Mouse (Mus musculus): ENCODE measurements around the gene Wdr25. TPM values are rescaled to one million over a fixed set of nuclear protein-coding genes. Genes with fewer than 3 reads are reported as not detected.

Gene Wdr25
- polyA plus RNA-seq, 1 experiment from 2014 or later = 10.4 TPM

GRCm38 (mm10) chr12:109058660-109059059 lies 165.2 kb downstream of the Wdr25 start:
- H3K4me1 ChIP-seq = peaks cover 17% of the 10 kb centered on the region
- no peaks in the 10 kb centered on the region for H3K36me3 ChIP-seq (replicated peaks)
- DNase-seq (ENCODE audit: low spot score) = no peak
- H3K27me3 ChIP-seq (replicated peaks; ENCODE audit: low read depth, poor library complexity, severe bottlenecking) = peaks cover 58% of the 10 kb centered on the region
- no peak overlapping the region for H3K27ac ChIP-seq (replicated peaks)
- H3K9me3 ChIP-seq = no peaks in the 10 kb centered on the region
- 83% methylated on average over 8 of the region's 8 CpGs for WGBS
- H3K4me3 ChIP-seq = no peak overlapping the region

- DNase-seq (ENCODE audit: low spot score) = peak; percentile 80
- Histone ChIP-seq H3K27ac (replicated peaks) (peak overlapping the region; percentile 87), H3K4me1 (peaks cover 19% of the 10 kb centered on the region), H3K27me3 (replicated peaks; ENCODE audit: low read depth, poor library complexity, severe bottlenecking) (peaks cover 44% of the 10 kb centered on the region), H3K36me3 (replicated peaks) (no peaks in the 10 kb centered on the region), H3K4me3 (peak overlapping the region; percentile 62), H3K9me3 (no peaks in the 10 kb centered on the region)
- 2% methylated on average over 59 of the region's 59 CpGs for WGBS
Measured at GRCm38 (mm10) chr12:109067561-109068135, 174.2 kb downstream of the Wdr25 start.

- Histone ChIP-seq H3K4me3 (peak within 1 kb of the TSS; percentile 62), H3K27me3 (replicated peaks; ENCODE audit: low read depth, poor library complexity, severe bottlenecking) (peaks cover 48% of the 10 kb centered on the region), H3K27ac (replicated peaks) (peak within 1 kb of the TSS; percentile 87), H3K9me3 (no peaks in the 10 kb centered on the region), H3K4me1 (peaks cover 19% of the 10 kb centered on the region), H3K36me3 (replicated peaks) (no peaks in the 10 kb centered on the region)
- DNase-seq (ENCODE audit: low spot score) = peak; percentile 49
- WGBS = 4% methylated on average over 48 of the region's 48 CpGs
Measured at GRCm38 (mm10) chr12:109068167-109068653, 174.8 kb downstream of the Wdr25 start, which contains the start of gene Begain. TSS of gene Begain (minus strand) at chr12:109068217.

- Histone ChIP-seq H3K27ac (replicated peaks) (peak overlapping the region; percentile 87), H3K4me3 (peak overlapping the region; percentile 62), H3K9me3 (no peaks in the 10 kb centered on the region), H3K36me3 (replicated peaks) (no peaks in the 10 kb centered on the region), H3K27me3 (replicated peaks; ENCODE audit: low read depth, poor library complexity, severe bottlenecking) (peaks cover 50% of the 10 kb centered on the region), H3K4me1 (peaks cover 19% of the 10 kb centered on the region)
- 78% methylated on average over 7 of the region's 7 CpGs for WGBS
- no peak for DNase-seq (ENCODE audit: low spot score)
Measured at GRCm38 (mm10) chr12:109068738-109069137, 175.3 kb downstream of the Wdr25 start.

DNA sequence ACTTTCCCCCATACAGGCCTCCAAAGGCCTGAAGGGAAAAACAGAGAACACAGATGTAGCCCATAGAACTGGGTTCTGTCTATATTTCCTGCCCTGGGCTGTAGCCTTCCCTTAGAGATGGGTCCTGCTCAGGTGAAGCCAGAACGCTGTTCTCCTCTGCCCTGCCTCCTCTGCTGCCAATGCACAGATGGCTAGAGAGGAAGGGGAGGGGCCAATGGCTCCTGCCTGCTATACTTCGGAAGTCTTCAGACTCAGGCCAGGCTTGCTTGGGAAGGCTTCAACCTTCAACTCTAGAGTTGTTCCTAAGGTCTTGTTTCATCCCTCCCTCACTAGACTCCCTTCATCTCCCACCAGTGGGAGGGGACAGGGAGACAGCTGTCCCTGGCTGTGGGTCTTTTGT lies 176.3 kb downstream of the Wdr25 start:
- Histone ChIP-seq H3K4me3 (no peak overlapping the region), H3K27ac (replicated peaks) (no peak overlapping the region), H3K36me3 (replicated peaks) (no peaks in the 10 kb centered on the region), H3K9me3 (no peaks in the 10 kb centered on the region), H3K27me3 (replicated peaks; ENCODE audit: low read depth, poor library complexity, severe bottlenecking) (peaks cover 50% of the 10 kb centered on the region), H3K4me1 (peaks cover 19% of the 10 kb centered on the region)
- 54% methylated on average over 2 of the region's 2 CpGs for WGBS
- DNase-seq (ENCODE audit: low spot score) = no peak

GRCm38 (mm10) chr12:109071248-109071647 lies 177.8 kb downstream of the Wdr25 start:
- Histone ChIP-seq H3K9me3 (no peaks in the 10 kb centered on the region), H3K4me1 (peaks cover 19% of the 10 kb centered on the region), H3K4me3 (no peak overlapping the region), H3K27me3 (replicated peaks; ENCODE audit: low read depth, poor library complexity, severe bottlenecking) (peaks cover 49% of the 10 kb centered on the region), H3K27ac (replicated peaks) (no peak overlapping the region), H3K36me3 (replicated peaks) (no peaks in the 10 kb centered on the region)
- no peak for DNase-seq (ENCODE audit: low spot score)
- WGBS = 90% methylated on average over 13 of the region's 13 CpGs

GRCm38 (mm10) chr12:109074106-109074505 lies 180.7 kb downstream of the Wdr25 start:
- H3K27ac ChIP-seq (replicated peaks) = no peak overlapping the region
- 0 out of 2 replicates have a peak, but pooled peaks cover 2% of the 10 kb centered on the region for H3K4me1 ChIP-seq
- H3K27me3 ChIP-seq (replicated peaks; ENCODE audit: low read depth, poor library complexity, severe bottlenecking) = peaks cover 31% of the 10 kb centered on the region
- 84% methylated on average over 6 of the region's 6 CpGs for WGBS
- H3K9me3 ChIP-seq = no peaks in the 10 kb centered on the region
- no peaks in the 10 kb centered on the region for H3K36me3 ChIP-seq (replicated peaks)
- DNase-seq (ENCODE audit: low spot score) = no peak
- H3K4me3 ChIP-seq = no peak overlapping the region

GRCm38 (mm10) chr12:109074777-109075285 lies 181.4 kb downstream of the Wdr25 start:
- H3K4me1 ChIP-seq = no peaks in the 10 kb centered on the region
- H3K36me3 ChIP-seq (replicated peaks) = no peaks in the 10 kb centered on the region
- no peak overlapping the region for H3K4me3 ChIP-seq
- no peak overlapping the region for H3K27ac ChIP-seq (replicated peaks)
- WGBS = 77% methylated on average over 2 of the region's 2 CpGs
- peaks cover 24% of the 10 kb centered on the region for H3K27me3 ChIP-seq (replicated peaks; ENCODE audit: low read depth, poor library complexity, severe bottlenecking)
- H3K9me3 ChIP-seq = no peaks in the 10 kb centered on the region
- DNase-seq (ENCODE audit: low spot score) = no peak

- WGBS = 85% methylated on average over 6 of the region's 6 CpGs
- Histone ChIP-seq H3K27ac (replicated peaks) (no peak overlapping the region), H3K4me1 (no peaks in the 10 kb centered on the region), H3K9me3 (no peaks in the 10 kb centered on the region), H3K27me3 (replicated peaks; ENCODE audit: low read depth, poor library complexity, severe bottlenecking) (peaks cover 11% of the 10 kb centered on the region; the same call in 1 of the 2 replicates), H3K36me3 (replicated peaks) (no peaks in the 10 kb centered on the region), H3K4me3 (no peak overlapping the region)
- no peak for DNase-seq (ENCODE audit: low spot score)
Measured at GRCm38 (mm10) chr12:109077036-109077435, 183.6 kb downstream of the Wdr25 start.

Other genes with a start within 250 kb of the Wdr25 start
- gene Degs2, start 191.3 kb upstream of the Wdr25 start, polyA plus RNA-seq (2016; fragmentation: Nextera tagmentation; extraction: Ambion mirVana) = 1.1 and 1.7 TPM in 2 replicates
- gene Yy1, start 100.7 kb upstream of the Wdr25 start, polyA plus RNA-seq (2016; fragmentation: Nextera tagmentation; extraction: Ambion mirVana) = 14.0 and 15.0 TPM in 2 replicates
- gene Slc25a29, start 57.7 kb upstream of the Wdr25 start, polyA plus RNA-seq (2016; fragmentation: Nextera tagmentation; extraction: Ambion mirVana) = 12.9 and 13.6 TPM in 2 replicates
- 13.1 and 15.2 TPM in 2 replicates for gene Slc25a47, start 57.6 kb upstream of the Wdr25 start, polyA plus RNA-seq (2016; fragmentation: Nextera tagmentation; extraction: Ambion mirVana)
- 146 and 147 TPM in 2 replicates for gene Wars, start 543 bp downstream of the Wdr25 start, polyA plus RNA-seq (2016; fragmentation: Nextera tagmentation; extraction: Ambion mirVana)
- 2.3 and 3.1 TPM in 2 replicates for gene Begain, start 174.6 kb downstream of the Wdr25 start, polyA plus RNA-seq (2016; fragmentation: Nextera tagmentation; extraction: Ambion mirVana)